ENCODE assay signal across 22 mouse cellular contexts in genomic region chr7:109209804-109210203, GRCm38 (mm10). TPM values are rescaled to one million over a fixed set of nuclear protein-coding genes. Genes with fewer than 3 reads are reported as not detected.
DNase-seq lines count a peak whose midpoint lies in the region; ATAC-seq and TF ChIP-seq lines count a peak whose summit lies in the region.
"Had no signal": no experiment of that assay in that cellular context is flagged by ENCODE, and none has a peak within 500 bp of the region (broad histone marks: within the 10 kb centered on the region; RNA-seq: fewer than 3 reads in every experiment).

No protein-coding gene starts in this region.

- no peak overlapping the region for H3K4me2 ChIP-seq in liver, postnatal 0 days (ENCODE audit: low read depth, low read length)
- no peak overlapping the region for H3K4me2 ChIP-seq in liver, embryonic 12.5 days
- no peak overlapping the region for H3K4me2 ChIP-seq in hindbrain, embryonic 16.5 days (ENCODE audit: low read length)
- H3K4me2 ChIP-seq: embryonic facial prominence, embryonic 12.5 days; forebrain, embryonic 15.5 days; heart, embryonic 12.5 days; hindbrain, embryonic 13.5 days; limb, embryonic 13.5 days had no signal

- no peak for ATAC-seq in liver, postnatal 0 days
- ATAC-seq in liver, embryonic 12.5 days: no peak
- no peak for ATAC-seq in hindbrain, embryonic 16.5 days
- ATAC-seq: CD4-positive, CD25-positive, alpha-beta regulatory T cell, adult 4 months; forebrain, embryonic 15.5 days had no signal

- no peaks in the 10 kb centered on the region for H3K79me2 ChIP-seq in macrophage (ENCODE audit: inconsistent target)

- no peak overlapping the region for H3K9ac ChIP-seq in liver, postnatal 0 days (replicated peaks)
- no peak overlapping the region for H3K9ac ChIP-seq in liver, embryonic 12.5 days
- H3K9ac ChIP-seq in hindbrain, embryonic 16.5 days (ENCODE audit: low read depth, low read length): no peak overlapping the region
- H3K9ac ChIP-seq: embryonic facial prominence, embryonic 12.5 days; forebrain, embryonic 15.5 days; heart, embryonic 12.5 days; hindbrain, embryonic 13.5 days; limb, embryonic 13.5 days had no signal

- H3K36me3 ChIP-seq in liver, postnatal 0 days (replicated peaks; ENCODE audit: insufficient read depth, low read length): no peaks in the 10 kb centered on the region
- H3K36me3 ChIP-seq in liver, embryonic 12.5 days: no peaks in the 10 kb centered on the region
- H3K36me3 ChIP-seq in macrophage (ENCODE audit: inconsistent target): no peaks in the 10 kb centered on the region
- H3K36me3 ChIP-seq in hindbrain, embryonic 16.5 days (ENCODE audit: control insufficient read depth, insufficient read depth, low read length): no peaks in the 10 kb centered on the region
- H3K36me3 ChIP-seq: embryonic facial prominence, embryonic 12.5 days; forebrain, embryonic 15.5 days; G1E; heart, embryonic 12.5 days; hindbrain, embryonic 13.5 days; limb, embryonic 13.5 days; midbrain, embryonic 10.5 days had no signal

- 18% methylated on average over 2 of the region's 2 CpGs for WGBS in liver, postnatal 0 days (ENCODE audit: insufficient replicate concordance)
- 31% methylated on average over 2 of the region's 2 CpGs for WGBS in liver, embryonic 12.5 days (ENCODE audit: insufficient replicate concordance)
- WGBS in bone marrow, adult 2 months: 1% methylated on average over 2 of the region's 2 CpGs
- WGBS in macrophage (ENCODE audit: missing documents): 3% methylated on average over 2 of the region's 2 CpGs
- 81% methylated on average over 2 of the region's 2 CpGs for WGBS in hindbrain, embryonic 16.5 days

- no peaks in the 10 kb centered on the region for H3K4me1 ChIP-seq in liver, postnatal 0 days (ENCODE audit: insufficient read depth)
- H3K4me1 ChIP-seq in liver, embryonic 12.5 days: no peaks in the 10 kb centered on the region
- H3K4me1 ChIP-seq in bone marrow, adult 2 months (ENCODE audit: control insufficient read depth, insufficient read depth, low read length): no peaks in the 10 kb centered on the region; the same call in 1 of the 2 replicates
- no peaks in the 10 kb centered on the region for H3K4me1 ChIP-seq in hindbrain, embryonic 16.5 days (ENCODE audit: control insufficient read depth, insufficient read depth, low read depth, low read length)
- H3K4me1 ChIP-seq: embryonic facial prominence, embryonic 12.5 days; forebrain, embryonic 15.5 days; heart, embryonic 12.5 days; hindbrain, embryonic 13.5 days; limb, embryonic 13.5 days had no signal

- no peak overlapping the region for H3K4me3 ChIP-seq in liver, postnatal 0 days (ENCODE audit: low read depth, low read length)
- no peak overlapping the region for H3K4me3 ChIP-seq in liver, embryonic 12.5 days
- H3K4me3 ChIP-seq in bone marrow, adult 2 months (replicated peaks; ENCODE audit: control insufficient read depth, low read depth, low read length): no peak overlapping the region
- no peak overlapping the region for H3K4me3 ChIP-seq in macrophage (ENCODE audit: inconsistent target)
- no peak overlapping the region for H3K4me3 ChIP-seq in hindbrain, embryonic 16.5 days (ENCODE audit: low read length)
- H3K4me3 ChIP-seq: embryonic facial prominence, embryonic 12.5 days; forebrain, embryonic 15.5 days; heart, embryonic 12.5 days; hindbrain, embryonic 13.5 days; limb, embryonic 13.5 days; midbrain, embryonic 10.5 days had no signal

- DNase-seq in liver, postnatal 0 days: no peak
- no peak for DNase-seq in lung, postnatal 25 days (ENCODE audit: low spot score)
- DNase-seq in frontal cortex, postnatal 10 days (ENCODE audit: low spot score in 2 of 2): no peak
- DNase-seq: adrenal gland, postnatal 25 days; cerebellum, adult 8-10 months; heart, postnatal 14 days; kidney, adult 8-10 months; kidney, postnatal 36 days; lung, postnatal 14 days; right cerebral cortex, adult 18-20 months had no signal

- H3K27me3 ChIP-seq in liver, postnatal 0 days (ENCODE audit: insufficient read depth, low read length): no peaks in the 10 kb centered on the region
- H3K27me3 ChIP-seq in liver, embryonic 12.5 days (replicated peaks): no peaks in the 10 kb centered on the region
- no peaks in the 10 kb centered on the region for H3K27me3 ChIP-seq in hindbrain, embryonic 16.5 days (replicated peaks; ENCODE audit: control insufficient read depth, insufficient read depth, low read length)
- H3K27me3 ChIP-seq: heart, embryonic 12.5 days; limb, embryonic 13.5 days had no signal

- TF ChIP-seq POLR2A in bone marrow, adult 2 months (IDR thresholded peaks at IDR 0.05; ENCODE audit: borderline replicate concordance, control insufficient read depth, low read depth, low read length): no peak

- TF ChIP-seq EP300 in liver, postnatal 0 days (IDR thresholded peaks at IDR 0.05; ENCODE audit: low read depth): no peak

- no peaks in the 10 kb centered on the region for H3K9me3 ChIP-seq in liver, postnatal 0 days (ENCODE audit: low read length)
- H3K9me3 ChIP-seq in liver, embryonic 12.5 days (replicated peaks): no peaks in the 10 kb centered on the region
- no peaks in the 10 kb centered on the region for H3K9me3 ChIP-seq in hindbrain, embryonic 16.5 days (ENCODE audit: control insufficient read depth, low read length)
- H3K9me3 ChIP-seq: embryonic facial prominence, embryonic 12.5 days; forebrain, embryonic 15.5 days; G1E; heart, embryonic 12.5 days; hindbrain, embryonic 13.5 days; limb, embryonic 13.5 days; midbrain, embryonic 10.5 days had no signal

- no peak for TF ChIP-seq CTCF in liver, postnatal 0 days (IDR thresholded peaks at IDR 0.05; ENCODE audit: low read depth)
- no peak for TF ChIP-seq CTCF in bone marrow, adult 2 months (IDR thresholded peaks at IDR 0.05; ENCODE audit: control insufficient read depth, insufficient read depth, low read length)

- peak overlapping the region; percentile 44; the same call in 1 of the 2 replicates for H3K27ac ChIP-seq in liver, postnatal 0 days (ENCODE audit: low read depth)
- no peak overlapping the region for H3K27ac ChIP-seq in liver, embryonic 12.5 days
- peak overlapping the region; percentile 56; the same call in 1 of the 2 replicates for H3K27ac ChIP-seq in bone marrow, adult 2 months (ENCODE audit: control insufficient read depth, insufficient read depth, low read depth, low read length, poor library complexity)
- peak overlapping the region; percentile 40 for H3K27ac ChIP-seq in macrophage
- no peak overlapping the region for H3K27ac ChIP-seq in hindbrain, embryonic 16.5 days (ENCODE audit: low read depth, low read length)
- H3K27ac ChIP-seq: embryonic facial prominence, embryonic 12.5 days; forebrain, embryonic 15.5 days; hindbrain, embryonic 13.5 days; limb, embryonic 13.5 days; midbrain, embryonic 10.5 days had no signal

RNA-seq across cellular contexts. Expression of gene Lmo1, which starts 34.8 kb away (rescaled TPM):
- 1.5 and 1.8 TPM in 2 replicates for polyA plus RNA-seq in liver, postnatal 0 days (2015; fragmentation: Nextera tagmentation; extraction: Ambion mirVana)
- polyA plus RNA-seq in liver, embryonic 12.5 days (2016; fragmentation: Nextera tagmentation; extraction: Ambion mirVana): 1.7 and 1.8 TPM in 2 replicates
- polyA plus RNA-seq in bone marrow, adult 2 months (2011; ENCODE audit: insufficient read depth, insufficient read length, low replicate concordance, missing spikeins): 4.5 and 7.5 TPM in 2 replicates
- not detected for total RNA-seq in macrophage (2018; cell fraction: chromatin; rRNA removed)
- under 1 TPM in 6 of 26 experiments, not detected in 20; 0.10 to 0.37 (median 0.13) TPM for total RNA-seq in macrophage (2018; cell fraction: cytosol; rRNA removed)
- not detected for total RNA-seq in macrophage (2018; cell fraction: nucleus; rRNA removed)
- polyA plus RNA-seq in macrophage (2018): not detected in 3 replicates
- polyA plus RNA-seq in hindbrain, embryonic 16.5 days (2015; fragmentation: Nextera tagmentation; extraction: Ambion mirVana): 35.6 and 48.0 TPM in 2 replicates
- total RNA-seq: G1E had no signal
- polyA plus RNA-seq: CD4-positive, CD25-positive, alpha-beta regulatory T cell, adult 4 months; G1E had no signal

Comparison
In these comparisons a context has a peak if more than half of its experiments do, and no peak if none do; other contexts are left out.
1. H3K27ac ChIP-seq: peak in liver, postnatal 0 days (single experiment), bone marrow, adult 2 months (single experiment) and macrophage (single experiment); none in liver, embryonic 12.5 days (single experiment) and hindbrain, embryonic 16.5 days (single experiment).